8 mouse cellular contexts compared by ENCODE assay signal in genomic region chr8:121113261-121113660, GRCm38 (mm10). TPM values are rescaled to one million over a fixed set of nuclear protein-coding genes. Genes with fewer than 3 reads are reported as not detected.
DNase-seq lines count a peak whose midpoint lies in the region; ATAC-seq and TF ChIP-seq lines count a peak whose summit lies in the region.

No protein-coding gene starts in this region.

- H3K9ac ChIP-seq in MEL (ENCODE audit: control insufficient read depth, low read depth, low read length, poor library complexity, severe bottlenecking) = peak overlapping the region; percentile 62
- no peak overlapping the region for H3K9ac ChIP-seq in forebrain, embryonic 16.5 days (replicated peaks; ENCODE audit: low read depth, low read length)
- no peak overlapping the region for H3K9ac ChIP-seq in lung, embryonic 16.5 days (ENCODE audit: low read length)

- DNase-seq in MEL (ENCODE audit: low read depth, low spot score) = peak; percentile 94
- peak; percentile 92 for DNase-seq in cerebellum, adult 11-12 months
- peak; percentile 88 for DNase-seq in heart, postnatal 25 days (ENCODE audit: low spot score)
- DNase-seq in layer of hippocampus, adult 9-11 months = peak; percentile 88
- peak; percentile 99 for DNase-seq in ovary, postnatal 14 days (ENCODE audit: low spot score)
- DNase-seq in thymus, postnatal 10 days (ENCODE audit: low spot score in 2 of 2) = peak; percentile 88 to 96

- TF ChIP-seq RAD21 in MEL (IDR thresholded peaks at IDR 0.05; ENCODE audit: low read depth, low read length) = no peak; the same call in none of the 2 replicates

- no peak overlapping the region for H3K4me2 ChIP-seq in forebrain, embryonic 16.5 days (ENCODE audit: low read length)
- no peak overlapping the region for H3K4me2 ChIP-seq in lung, embryonic 16.5 days (ENCODE audit: low read depth, low read length)

- TF ChIP-seq CTCF in MEL (IDR thresholded peaks at IDR 0.05 in 2 of 3, conservative IDR thresholded peaks at IDR 0.05 in 1 of 3; ENCODE audit: control insufficient read depth in 1 of 3, insufficient read depth in 1 of 3, low read depth in 2 of 3, low read length in 3 of 3, poor library complexity in 1 of 3, severe bottlenecking in 1 of 3) = peak; percentile 92 to 100 (median 96); a peak in 5 of 6 replicates

- WGBS in forebrain, embryonic 16.5 days = under 1% methylated on average over 21 of the region's 21 CpGs
- WGBS in lung, embryonic 16.5 days = 1% methylated on average over 20 of the region's 21 CpGs

- peak in 1 of 2 experiments; percentile 16; a peak in 1 of 4 replicates for TF ChIP-seq EP300 in MEL (IDR thresholded peaks at IDR 0.05; ENCODE audit: low read depth in 1 of 2, low read length in 2 of 2)

- intact Hi-C loops in heart, postnatal 25 days (cut with DNase I) = loop anchor here (1.0 to 5.0 kb wide), 4 partner anchors 99 to 400 kb away; no protein-coding TSS in a partner anchor

- H3K4me3 ChIP-seq in MEL (ENCODE audit: control insufficient read depth in 1 of 2, insufficient read depth in 1 of 2, low read depth in 2 of 2, low read length in 2 of 2) = peak overlapping the region; percentile 21 to 41
- no peak overlapping the region for H3K4me3 ChIP-seq in forebrain, embryonic 16.5 days (replicated peaks; ENCODE audit: low read length)
- no peak overlapping the region for H3K4me3 ChIP-seq in lung, embryonic 16.5 days (ENCODE audit: low read length)

- peaks cover 3 to 21% of the 10 kb centered on the region in 2 experiments; a peak in 3 of 4 replicates for H3K4me1 ChIP-seq in MEL (ENCODE audit: control insufficient read depth in 1 of 2, insufficient read depth in 2 of 2, low read length in 2 of 2)
- peaks cover 15% of the 10 kb centered on the region for H3K4me1 ChIP-seq in forebrain, embryonic 16.5 days (replicated peaks; ENCODE audit: control insufficient read depth, insufficient read depth, low read length)
- H3K4me1 ChIP-seq in lung, embryonic 16.5 days (replicated peaks; ENCODE audit: control insufficient read depth, insufficient read depth, low read length) = peaks cover 13% of the 10 kb centered on the region

- TF ChIP-seq POLR2A in MEL (IDR thresholded peaks at IDR 0.05; ENCODE audit: control insufficient read depth in 1 of 2, insufficient read depth in 1 of 2, low read depth in 1 of 2, low read length in 2 of 2, poor library complexity in 1 of 2) = no peak

- H3K9me3 ChIP-seq in MEL (replicated peaks; ENCODE audit: insufficient read depth, low read length) = no peaks in the 10 kb centered on the region
- peaks cover 3% of the 10 kb centered on the region; the same call in 1 of the 2 replicates for H3K9me3 ChIP-seq in forebrain, embryonic 16.5 days (ENCODE audit: control insufficient read depth, low read length)
- H3K9me3 ChIP-seq in lung, embryonic 16.5 days (ENCODE audit: control insufficient read depth, low read length) = no peaks in the 10 kb centered on the region

- H3K79me2 ChIP-seq in MEL (ENCODE audit: control insufficient read depth, insufficient read depth, low read length, poor library complexity) = peaks cover 20% of the 10 kb centered on the region

- peak overlapping the region; percentile 23; the same call in 1 of the 2 replicates for H3K27ac ChIP-seq in MEL (ENCODE audit: control insufficient read depth, low read depth, low read length)
- H3K27ac ChIP-seq in forebrain, embryonic 16.5 days (ENCODE audit: low read length) = no peak overlapping the region
- H3K27ac ChIP-seq in lung, embryonic 16.5 days (ENCODE audit: low read length) = no peak overlapping the region

- peak; percentile 56 for ATAC-seq in forebrain, embryonic 16.5 days
- peak; percentile 47; the same call in 1 of the 2 replicates for ATAC-seq in lung, embryonic 16.5 days (ENCODE audit: low read depth)

- no peaks in the 10 kb centered on the region for H3K27me3 ChIP-seq in MEL (ENCODE audit: control insufficient read depth in 1 of 2, insufficient read depth in 2 of 2, low read length in 2 of 2)
- peaks cover 63% of the 10 kb centered on the region for H3K27me3 ChIP-seq in forebrain, embryonic 16.5 days (replicated peaks; ENCODE audit: control insufficient read depth, insufficient read depth, low read length)
- peaks cover 48% of the 10 kb centered on the region for H3K27me3 ChIP-seq in lung, embryonic 16.5 days (ENCODE audit: control insufficient read depth, insufficient read depth, low read depth, low read length)

- H3K36me3 ChIP-seq in MEL (ENCODE audit: control insufficient read depth in 1 of 2, insufficient read depth in 2 of 2, low read length in 2 of 2) = peaks cover 0 to 10% of the 10 kb centered on the region in 2 experiments; a peak in 2 of 4 replicates
- H3K36me3 ChIP-seq in forebrain, embryonic 16.5 days (ENCODE audit: control insufficient read depth, insufficient read depth) = no peaks in the 10 kb centered on the region
- H3K36me3 ChIP-seq in lung, embryonic 16.5 days (ENCODE audit: control insufficient read depth, insufficient read depth, low read length) = no peaks in the 10 kb centered on the region

TF ChIP-seq in MEL, 35 proteins besides CTCF, POLR2A, EP300 and RAD21 (continues in another document):
- TF ChIP-seq USF1 (IDR thresholded peaks at IDR 0.05; ENCODE audit: low read depth, low read length) (no peak), ELF1 (IDR thresholded peaks at IDR 0.05; ENCODE audit: low read depth, low read length) (peak; percentile 54; the same call in 1 of the 2 replicates), TCF12 (IDR thresholded peaks at IDR 0.05; ENCODE audit: low read depth, low read length) (peak; percentile 36; the same call in 1 of the 2 replicates), MAFK (IDR thresholded peaks at IDR 0.05; ENCODE audit: borderline replicate concordance, low read depth, low read length) (no peak), MYB (IDR thresholded peaks at IDR 0.05; ENCODE audit: low read depth, low read length) (no peak), MAX (IDR thresholded peaks at IDR 0.05; ENCODE audit: low read length) (no peak), RCOR1 (IDR thresholded peaks at IDR 0.05; ENCODE audit: low read depth, low read length) (0 out of 2 replicates have a peak, but pooled peaks have one; percentile 8), MAZ (IDR thresholded peaks at IDR 0.05; ENCODE audit: low read depth, low read length) (peak; percentile 69; the same call in 1 of the 2 replicates), E2F4 (IDR thresholded peaks at IDR 0.05; ENCODE audit: borderline replicate concordance, low read depth, low read length) (no peak), SMC3 (IDR thresholded peaks at IDR 0.05; ENCODE audit: low read depth, low read length) (peak; percentile 99), POLR2AphosphoS5 (IDR thresholded peaks at IDR 0.05; ENCODE audit: borderline replicate concordance, low read depth, low read length) (no peak), NELFE (IDR thresholded peaks at IDR 0.05; ENCODE audit: low read depth, low read length) (no peak; the same call in 1 of the 2 replicates), GABPA (IDR thresholded peaks at IDR 0.05; ENCODE audit: low read depth, low read length) (no peak), USF2 (IDR thresholded peaks at IDR 0.05; ENCODE audit: borderline replicate concordance in 1 of 2, insufficient read depth in 1 of 2, low read depth in 1 of 2, low read length in 2 of 2) (no peak), TBP (IDR thresholded peaks at IDR 0.05; ENCODE audit: low read depth, low read length) (0 out of 2 replicates have a peak, but pooled peaks have one; percentile 36), ZC3H11A (IDR thresholded peaks at IDR 0.05; ENCODE audit: low read depth, low read length) (peak; percentile 98), UBTF (IDR thresholded peaks at IDR 0.05; ENCODE audit: borderline replicate concordance, insufficient read depth, low read depth, low read length) (no peak), HCFC1 (IDR thresholded peaks at IDR 0.05; ENCODE audit: low read depth, low read length) (peak; percentile 57; the same call in 1 of the 2 replicates), JUND (IDR thresholded peaks at IDR 0.05; ENCODE audit: low read depth, low read length) (peak; percentile 29; the same call in 1 of the 2 replicates), MYC (IDR thresholded peaks at IDR 0.05; ENCODE audit: low read depth, low read length) (0 out of 2 replicates have a peak, but pooled peaks have one; percentile 19)

RNA-seq across cellular contexts. Expression of gene Foxc2, which starts 2.7 kb away (rescaled TPM):
- 15.4 and 19.2 TPM in 2 replicates for total RNA-seq in MEL (2012; rRNA removed)
- polyA plus RNA-seq in MEL (2012; ENCODE audit: insufficient read depth in 1 of 2, insufficient read length in 2 of 2, low read depth in 1 of 2, low replicate concordance in 2 of 2, missing spikeins in 1 of 2) = 10 to 100 TPM in 1 of 2 experiments, not detected in 1; 13.6 TPM
- polyA plus RNA-seq in forebrain, embryonic 16.5 days (2015; fragmentation: Nextera tagmentation; extraction: Ambion mirVana) = 1.7 and 2.5 TPM in 2 replicates
- 1 to 10 TPM; 2.0 to 2.2 TPM for total RNA-seq in heart, postnatal 25 days (2021)
- polyA plus RNA-seq in lung, embryonic 16.5 days (2015; fragmentation: Nextera tagmentation; extraction: Ambion mirVana) = 0.58 and 0.62 TPM in 2 replicates

RNA-seq across cellular contexts. Expression of gene Mthfsd, which starts 5.1 kb away (rescaled TPM):
- total RNA-seq in MEL (2012; rRNA removed) = 46.1 and 49.8 TPM in 2 replicates
- 10 to 100 TPM in 1 of 2 experiments, not detected in 1; 62.6 TPM for polyA plus RNA-seq in MEL (2012; ENCODE audit: insufficient read depth in 1 of 2, insufficient read length in 2 of 2, low read depth in 1 of 2, low replicate concordance in 2 of 2, missing spikeins in 1 of 2)
- polyA plus RNA-seq in forebrain, embryonic 16.5 days (2015; fragmentation: Nextera tagmentation; extraction: Ambion mirVana) = 51.8 and 60.0 TPM in 2 replicates
- 10 to 100 TPM; 13.2 to 14.2 TPM for total RNA-seq in heart, postnatal 25 days (2021)
- polyA plus RNA-seq in lung, embryonic 16.5 days (2015; fragmentation: Nextera tagmentation; extraction: Ambion mirVana) = 50.6 and 59.2 TPM in 2 replicates

RNA-seq across cellular contexts. Expression of gene Foxl1, which starts 14.5 kb away (rescaled TPM):
- 0.12 and 0.13 TPM in 2 replicates for total RNA-seq in MEL (2012; rRNA removed)
- polyA plus RNA-seq in MEL (2012; ENCODE audit: insufficient read depth in 1 of 2, insufficient read length in 2 of 2, low read depth in 1 of 2, low replicate concordance in 2 of 2, missing spikeins in 1 of 2) = under 1 TPM in 1 of 2 experiments, not detected in 1; 0.07 TPM
- polyA plus RNA-seq in forebrain, embryonic 16.5 days (2015; fragmentation: Nextera tagmentation; extraction: Ambion mirVana) = 0.15 TPM in 1 of 2 replicates, not detected in the other
- under 1 TPM in 1 of 2 experiments, not detected in 1; 0.16 TPM for total RNA-seq in heart, postnatal 25 days (2021)
- polyA plus RNA-seq in lung, embryonic 16.5 days (2015; fragmentation: Nextera tagmentation; extraction: Ambion mirVana) = 3.1 and 3.3 TPM in 2 replicates

RNA-seq across cellular contexts. Expression of gene Foxf1, which starts 29.1 kb away (rescaled TPM):
- total RNA-seq in MEL (2012; rRNA removed) = not detected in 2 replicates
- polyA plus RNA-seq in MEL (2012; ENCODE audit: insufficient read depth in 1 of 2, insufficient read length in 2 of 2, low read depth in 1 of 2, low replicate concordance in 2 of 2, missing spikeins in 1 of 2) = not detected
- polyA plus RNA-seq in forebrain, embryonic 16.5 days (2015; fragmentation: Nextera tagmentation; extraction: Ambion mirVana) = 0.91 and 1.1 TPM in 2 replicates
- under 1 TPM in 1 of 2 experiments, not detected in 1; 0.20 TPM for total RNA-seq in heart, postnatal 25 days (2021)
- 126 and 138 TPM in 2 replicates for polyA plus RNA-seq in lung, embryonic 16.5 days (2015; fragmentation: Nextera tagmentation; extraction: Ambion mirVana)

Comparison
In these comparisons a context has a peak if more than half of its experiments do, and no peak if none do; other contexts are left out.
1. H3K4me3 ChIP-seq: peak in MEL (2 of 2); none in forebrain, embryonic 16.5 days (single experiment) and lung, embryonic 16.5 days (single experiment).
2. Peak in every context shown above with its lines, with median percentiles within 50 percentile points of each other: DNase-seq.